Mouse (Mus musculus) ES-E14 (cell line): Measurements from ENCODE around the gene Git1.

Source experiments
- HCFC1 ChIP-seq: IDR thresholded peaks from 2 replicates; pipeline ENCODE4 v1.6.1; 2012; ENCODE audit warnings: low read length, inconsistent platforms, borderline replicate concordance; ENCODE audit not compliant: insufficient read depth
- MAFK ChIP-seq: IDR thresholded peaks from 2 replicates; pipeline ENCODE4 v1.6.1; 2014; ENCODE audit warnings: mild to moderate bottlenecking, low read depth, low read length, inconsistent platforms; ENCODE audit not compliant: insufficient read depth
- ZC3H11A ChIP-seq: IDR thresholded peaks from 2 replicates; pipeline ENCODE4 v1.6.1; 2012; ENCODE audit warnings: low read depth, mild to moderate bottlenecking, inconsistent platforms, low read length, borderline replicate concordance

DNA sequence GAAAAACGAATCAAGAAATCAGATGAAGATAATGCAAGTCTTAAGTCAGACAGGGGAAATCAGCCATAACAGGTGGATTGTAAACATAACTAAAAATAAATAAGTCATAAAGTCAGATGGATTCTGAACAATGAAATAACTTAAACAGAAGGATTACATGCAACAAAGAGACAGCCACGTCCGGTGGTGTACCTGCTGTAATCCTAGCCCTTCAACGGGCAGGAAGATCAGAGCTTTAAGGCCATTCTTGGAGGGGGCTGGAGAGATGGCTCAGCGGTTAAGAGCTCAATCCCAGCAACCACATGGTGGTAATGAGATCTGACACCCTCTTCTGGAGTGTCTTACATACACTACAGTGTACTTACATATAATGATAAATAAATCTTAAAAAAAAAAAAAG, 18.0 kb downstream of the Git1 start:
- TF ChIP-seq ZC3H11A = no peak
- no peak for TF ChIP-seq MAFK
- no peak for TF ChIP-seq HCFC1
